Mouse (Mus musculus) thymus, postnatal 36 days (tissue): ENCODE results near the gene Hdgfl2.

ENCODE experiments used
- DNase-seq, 2 experiments: peaks; one replicate each; pipeline ENCODE4 v3.0.0; 2022; ENCODE audit warnings: mixed read lengths in 2 of 2

Hdgfl2 gene

GRCm38 (mm10) chr17:56078880-56079795 lies at the start of gene Hdgfl2:
TSS of gene Hdgfl2 (plus strand) at chr17:56079634.
- DNase-seq = peak; percentile 99 to 100

GRCm38 (mm10) chr17:56030238-56030870 lies 49.1 kb upstream of the Hdgfl2 start:
- no peak for DNase-seq

DNA sequence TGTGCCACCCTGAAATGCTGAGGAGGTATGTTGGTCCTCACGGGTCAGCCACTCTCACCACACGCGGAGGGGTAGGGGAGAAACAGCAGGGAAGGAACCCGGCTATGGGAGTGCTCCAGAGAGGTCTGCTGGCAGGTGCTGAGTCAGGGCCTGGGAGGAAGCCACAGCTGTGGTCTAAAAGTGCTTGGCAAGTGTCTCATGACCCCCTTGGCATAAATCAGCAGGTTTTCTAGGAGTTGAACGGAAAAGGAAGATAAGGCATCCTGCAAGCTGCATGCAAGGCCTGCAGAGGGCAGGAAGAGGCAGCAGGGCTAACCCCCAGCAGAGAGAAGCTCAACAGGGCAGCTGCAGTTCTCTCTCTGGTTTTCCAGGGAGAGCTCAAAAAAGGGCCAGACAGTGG lies 48.5 kb upstream of the Hdgfl2 start:
- peak in 1 of 2 experiments; percentile 58 for DNase-seq

- DNase-seq = no peak
These were observed 48.0 kb upstream of the Hdgfl2 start for GRCm38 (mm10) chr17:56031431-56031830.

DNA sequence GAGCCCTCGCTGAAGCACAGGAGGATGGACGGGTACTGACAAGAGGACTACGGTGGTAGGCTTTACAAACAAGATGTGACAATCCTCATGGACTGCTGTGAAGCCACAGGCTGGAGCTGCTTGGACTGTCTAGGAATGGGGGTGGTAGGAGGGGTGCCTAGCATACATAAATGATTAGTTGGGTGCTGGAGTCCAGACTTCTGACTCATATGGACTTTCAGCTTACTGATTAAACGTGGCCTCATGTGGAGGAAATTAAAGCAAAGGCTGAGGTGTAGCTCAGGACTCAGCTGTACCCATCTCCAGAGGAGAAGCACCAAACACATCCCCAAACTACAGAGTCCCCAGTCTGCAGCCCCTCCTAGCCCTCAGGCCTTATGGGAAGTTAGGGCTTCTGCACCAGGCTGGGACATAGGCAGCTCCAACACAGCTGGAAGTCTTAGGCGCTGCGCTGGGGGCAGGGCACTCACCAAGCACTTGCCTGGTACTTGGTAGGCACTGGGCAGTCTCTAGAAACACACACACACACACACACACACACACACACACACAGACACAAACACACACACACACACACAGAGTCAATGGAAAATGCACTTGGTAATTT lies 47.2 kb upstream of the Hdgfl2 start:
- DNase-seq = no peak

- peak; percentile 60 to 71 for DNase-seq
These were observed 46.6 kb upstream of the Hdgfl2 start for GRCm38 (mm10) chr17:56032831-56033230.

GRCm38 (mm10) chr17:56034040-56034725 lies 45.3 kb upstream of the Hdgfl2 start:
- DNase-seq = no peak

DNA sequence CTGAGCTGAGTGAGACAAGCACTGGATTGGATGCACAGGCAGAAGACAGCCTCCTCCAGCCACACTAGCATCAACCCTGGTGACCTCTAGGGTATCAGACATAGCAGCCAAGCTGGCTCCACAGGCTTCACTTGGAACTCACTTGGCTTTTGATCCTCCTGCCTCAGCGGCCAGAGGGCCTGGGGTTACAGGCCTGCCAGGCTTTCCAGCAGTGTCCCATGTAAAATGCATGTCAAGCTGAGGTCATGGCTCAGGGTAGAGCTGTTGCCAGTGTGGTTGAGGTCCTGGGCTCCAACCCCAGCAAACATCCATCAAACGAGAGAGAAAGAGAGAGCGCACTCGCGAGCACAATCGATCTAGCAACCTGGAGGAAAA lies 44.7 kb upstream of the Hdgfl2 start:
- no peak for DNase-seq

GRCm38 (mm10) chr17:56035216-56035615 lies 44.2 kb upstream of the Hdgfl2 start:
- no peak for DNase-seq

DNA sequence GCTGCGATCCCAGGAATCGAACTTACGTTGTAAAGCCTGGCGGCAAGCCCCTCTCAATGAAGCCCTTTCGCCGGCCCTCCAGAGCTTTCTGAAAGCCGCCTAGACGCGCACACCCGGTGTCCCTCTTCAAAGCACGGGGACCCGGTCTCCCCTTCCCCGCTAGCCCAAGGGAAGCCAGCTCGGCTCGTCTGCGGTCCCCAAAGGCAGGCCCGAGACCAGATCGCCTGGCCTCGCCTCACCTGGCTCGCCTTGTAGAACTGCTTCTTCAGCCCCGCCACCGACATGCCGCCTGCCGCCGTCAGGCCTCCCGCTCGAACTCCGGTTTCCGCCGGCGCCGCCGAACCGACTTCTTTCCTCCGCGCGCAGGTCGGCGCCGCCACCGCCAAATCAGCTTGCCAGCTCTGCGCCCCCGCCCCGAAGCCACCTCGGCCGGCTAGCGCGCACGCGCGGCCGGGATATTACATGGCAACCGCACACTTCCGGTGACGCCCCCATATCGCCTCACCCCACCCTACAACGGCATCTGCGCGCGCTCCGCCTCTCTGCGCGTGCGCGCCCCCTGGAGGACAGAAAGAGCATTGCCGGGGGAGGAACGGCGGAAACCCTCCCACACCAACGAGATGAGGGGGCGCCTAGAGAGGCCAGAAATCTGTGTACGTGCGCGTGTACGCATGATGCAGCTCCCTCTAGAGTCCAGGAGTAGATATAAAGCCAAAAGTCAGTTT lies 43.1 kb upstream of the Hdgfl2 start, which contains the start of gene Sh3gl1:
TSS of gene Sh3gl1 (minus strand) at position 460 of the 725 bp plus-strand sequence.
- peak; percentile 99 to 100 for DNase-seq

DNA sequence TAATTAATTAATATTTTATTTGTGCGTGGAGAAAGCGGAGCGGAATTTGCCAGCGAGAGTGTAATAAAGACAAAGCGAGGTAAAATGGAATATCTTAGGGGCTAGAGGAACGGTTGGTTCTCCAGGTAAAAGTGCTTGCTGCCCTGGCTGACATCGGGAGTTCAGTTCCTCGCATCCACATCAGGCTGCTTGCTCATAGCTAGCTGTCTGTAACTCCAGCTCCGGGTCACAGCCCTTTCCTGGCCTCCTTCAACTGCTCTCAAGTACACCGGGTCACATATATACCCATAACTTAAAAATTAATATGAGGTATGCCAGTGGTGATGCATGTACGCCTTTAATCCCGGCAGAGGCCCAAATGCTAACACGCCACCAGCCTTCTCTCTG lies 42.5 kb upstream of the Hdgfl2 start:
- DNase-seq = no peak

DNA sequence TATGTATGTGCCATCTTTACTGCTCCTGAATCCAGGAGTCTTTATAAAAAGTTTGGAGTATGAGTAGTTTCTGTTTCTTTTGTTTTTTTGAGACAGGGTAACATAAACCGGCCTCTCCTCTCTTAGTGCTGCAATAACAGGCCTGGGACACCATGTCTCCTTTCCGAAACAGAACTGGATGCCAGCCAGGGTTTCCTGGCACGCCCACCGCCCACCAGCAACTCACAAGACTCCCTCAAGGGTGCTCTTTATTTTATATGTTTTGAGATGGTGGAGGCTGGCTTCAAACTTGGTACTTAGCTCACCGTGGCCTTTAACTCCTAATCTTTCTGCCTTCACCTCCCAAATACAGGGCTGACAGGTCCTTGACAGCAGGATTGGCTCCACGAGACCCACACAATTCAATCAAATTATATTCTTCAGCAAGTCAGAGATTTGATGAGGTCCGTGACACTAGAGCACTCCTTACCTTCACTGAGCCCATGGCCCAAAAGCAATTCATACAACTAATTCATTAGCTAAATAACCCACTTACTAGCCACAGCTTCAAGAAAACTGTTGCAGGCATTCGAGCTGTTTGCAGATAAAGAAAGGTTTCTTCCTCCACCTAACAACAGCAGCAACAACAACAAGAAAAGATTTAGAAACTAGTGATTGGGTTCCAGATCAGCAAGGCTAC lies 40.7 kb upstream of the Hdgfl2 start:
- DNase-seq = no peak

GRCm38 (mm10) chr17:56039345-56039744 lies 40.1 kb upstream of the Hdgfl2 start:
- DNase-seq = no peak

DNA sequence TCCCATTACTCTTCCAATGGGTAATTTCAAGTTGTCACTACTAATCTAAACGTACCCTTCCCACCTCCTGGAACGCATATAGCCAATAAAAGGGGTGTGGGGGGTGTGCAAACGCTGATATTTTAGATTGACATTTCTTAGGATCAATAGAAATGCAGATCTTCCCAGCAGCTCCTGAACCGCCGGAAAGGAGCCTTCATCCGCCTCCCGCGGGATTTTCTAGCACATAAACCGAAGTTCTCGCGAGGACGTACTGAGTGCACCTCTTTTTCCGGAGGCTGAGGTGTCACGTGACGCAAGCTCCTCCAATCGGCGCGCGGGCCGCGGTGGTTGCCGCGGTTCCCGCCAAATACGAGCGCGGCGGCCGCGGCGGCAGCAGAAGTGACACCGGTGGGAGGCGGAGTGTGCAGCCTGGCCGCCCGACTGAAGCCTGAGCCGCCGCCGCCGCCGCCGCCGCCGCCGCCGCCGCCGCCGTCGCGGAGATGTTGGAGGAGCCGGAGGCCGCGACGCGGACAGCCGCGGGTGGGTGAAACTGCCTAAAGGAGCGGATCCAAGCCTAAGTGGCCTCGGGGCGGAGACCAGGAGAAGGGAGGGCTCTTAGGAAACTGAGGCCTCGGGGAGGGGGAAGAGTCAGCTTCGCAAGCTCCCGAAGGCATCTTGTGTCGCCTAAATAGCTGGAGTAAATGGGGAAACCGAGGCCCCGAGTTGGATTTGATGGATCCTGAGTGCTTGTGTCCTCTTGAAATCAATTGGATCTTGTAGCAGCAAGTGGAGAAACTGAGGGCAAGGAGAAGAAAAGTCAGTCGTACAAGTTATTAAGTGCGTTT lies 39.2 kb upstream of the Hdgfl2 start, which contains the start of gene Chaf1a:
TSS of gene Chaf1a (plus strand) at position 410 of the 827 bp plus-strand sequence.
- DNase-seq = peak; percentile 93 to 96

DNA sequence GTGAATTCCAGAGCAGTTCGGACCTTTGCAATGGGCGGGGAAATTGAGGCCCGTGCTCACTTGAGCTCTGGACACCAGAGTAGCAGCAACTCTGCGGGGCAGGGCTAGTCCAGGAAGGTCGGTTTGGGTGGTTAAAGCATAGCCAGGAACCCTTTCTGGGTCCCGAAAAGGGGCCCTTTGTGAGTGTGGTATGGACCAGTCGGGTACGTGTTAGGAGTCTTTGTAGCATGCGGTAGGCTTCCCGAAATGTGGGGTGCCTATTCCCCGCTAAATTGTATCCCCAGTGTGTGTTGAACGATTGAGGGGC lies 38.6 kb upstream of the Hdgfl2 start:
- DNase-seq = no peak

DNA sequence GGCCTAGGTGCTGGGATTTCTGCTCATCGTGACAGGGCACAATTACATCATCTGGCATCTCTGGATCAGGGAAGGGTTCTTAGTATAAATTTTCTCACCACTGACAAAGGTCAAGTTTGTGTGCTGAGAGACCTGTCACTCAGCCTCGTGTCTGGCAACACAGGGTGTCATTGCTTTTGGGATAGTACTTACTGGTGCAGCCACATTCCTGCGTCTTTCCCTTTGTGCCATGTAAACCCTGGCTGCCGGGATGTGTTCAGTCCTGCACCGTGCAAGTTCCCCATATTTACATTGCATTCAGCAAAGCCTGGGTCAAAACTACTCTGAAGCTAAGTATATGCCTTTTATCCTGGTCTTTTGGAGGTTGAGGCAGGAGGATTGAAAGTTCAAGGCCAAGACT lies 28.1 kb upstream of the Hdgfl2 start:
- no peak for DNase-seq

GRCm38 (mm10) chr17:56054938-56055337 lies 24.5 kb upstream of the Hdgfl2 start:
- no peak for DNase-seq

- DNase-seq = no peak
These were observed 23.3 kb upstream of the Hdgfl2 start for GRCm38 (mm10) chr17:56055945-56056678.

DNA sequence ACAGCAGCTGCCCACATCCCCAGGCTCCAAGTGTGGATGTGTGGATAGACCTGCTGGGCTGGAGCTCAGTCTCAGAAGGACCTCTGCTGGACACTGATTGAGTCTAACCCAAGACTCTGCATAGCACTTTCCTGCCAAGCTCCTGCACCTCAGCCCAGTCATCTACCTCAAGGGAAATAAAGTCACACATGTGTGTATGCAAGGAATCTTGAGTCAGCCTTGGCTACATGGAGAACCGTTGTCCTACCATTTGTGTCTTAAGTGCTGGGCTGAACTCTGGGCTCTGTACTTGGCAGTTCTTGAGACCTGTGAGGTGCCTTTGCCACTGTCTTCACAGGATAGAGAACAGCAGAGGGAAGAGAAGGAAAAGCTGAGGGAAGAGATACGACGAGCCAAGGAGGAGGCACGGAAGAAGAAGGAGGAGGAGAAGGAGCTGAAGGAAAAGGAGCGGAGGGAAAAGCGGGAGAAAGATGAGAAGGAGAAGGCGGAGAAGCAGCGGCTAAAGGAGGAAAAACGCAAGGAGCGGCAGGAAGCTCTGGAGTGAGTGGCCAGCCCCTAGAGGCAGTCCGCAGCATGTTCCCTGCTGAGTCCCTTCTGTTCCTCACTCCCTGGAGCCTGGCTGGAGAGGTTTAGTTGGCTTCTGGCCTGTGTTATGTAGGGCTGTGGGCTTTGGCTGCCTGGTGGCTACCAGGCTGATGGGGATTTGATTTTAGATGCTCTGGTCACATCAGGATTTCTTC lies 21.9 kb upstream of the Hdgfl2 start:
- DNase-seq = no peak
